Mouse (Mus musculus) skeletal muscle tissue, adult 2 months (tissue): ENCODE measurements around the gene Slc25a25.
A peak's percentile ranks its signal among the peaks of the same experiment; 100 is the strongest.
"Not testable (repeated sequence)": the region's sequence is repeated elsewhere in the genome, so short reads cannot be mapped to it uniquely, and the experiment has no call there.

Experiments
- DNase-seq: peaks from one replicate; pipeline ENCODE4 v3.0.0-alpha.2; 2012; ENCODE audit warnings: low read depth, low spot score

The Slc25a25 gene

GRCm38 (mm10) chr2:32450881-32451844 lies at the start of gene Slc25a25:
Gene Slc25a25 (minus strand): TSS chr2:32451445.
- peak; percentile 98 for DNase-seq

- DNase-seq = no peak
These were observed 49.2 kb upstream of the Slc25a25 start for GRCm38 (mm10) chr2:32500461-32500860.

GRCm38 (mm10) chr2:32499365-32499764 lies 48.1 kb upstream of the Slc25a25 start:
- no peak for DNase-seq

- DNase-seq = no peak
These were observed 44.9 kb upstream of the Slc25a25 start for GRCm38 (mm10) chr2:32496190-32496589.

GRCm38 (mm10) chr2:32495185-32495726 lies 44.0 kb upstream of the Slc25a25 start:
- DNase-seq = no peak

GRCm38 (mm10) chr2:32494522-32494921 lies 43.3 kb upstream of the Slc25a25 start:
- DNase-seq = no peak

GRCm38 (mm10) chr2:32493301-32493701 lies 42.1 kb upstream of the Slc25a25 start:
- no peak for DNase-seq

- DNase-seq = no peak
These were observed 41.4 kb upstream of the Slc25a25 start for GRCm38 (mm10) chr2:32492661-32493060.

GRCm38 (mm10) chr2:32490730-32491129 lies 39.5 kb upstream of the Slc25a25 start:
- DNase-seq = not testable (repeated sequence)

- peak; percentile 74 for DNase-seq
These were observed 37.4 kb upstream of the Slc25a25 start for GRCm38 (mm10) chr2:32488679-32489078.

- DNase-seq = peak; percentile 87
These were observed 35.9 kb upstream of the Slc25a25 start for GRCm38 (mm10) chr2:32487124-32487623.

GRCm38 (mm10) chr2:32486155-32486554 lies 34.9 kb upstream of the Slc25a25 start:
- DNase-seq = no peak

- DNase-seq = no peak
These were observed 34.5 kb upstream of the Slc25a25 start for GRCm38 (mm10) chr2:32485751-32486150.

- DNase-seq = no peak
These were observed 33.7 kb upstream of the Slc25a25 start for GRCm38 (mm10) chr2:32484933-32485332.

- DNase-seq = no peak
These were observed 32.1 kb upstream of the Slc25a25 start for GRCm38 (mm10) chr2:32483179-32483875.

GRCm38 (mm10) chr2:32482351-32482750 lies 31.1 kb upstream of the Slc25a25 start:
- no peak for DNase-seq

GRCm38 (mm10) chr2:32475361-32475760 lies 24.1 kb upstream of the Slc25a25 start:
- not testable (repeated sequence) for DNase-seq

- DNase-seq = no peak
These were observed 20.4 kb upstream of the Slc25a25 start for GRCm38 (mm10) chr2:32471681-32472061.

GRCm38 (mm10) chr2:32471001-32471680 lies 19.9 kb upstream of the Slc25a25 start:
- no peak for DNase-seq

- no peak for DNase-seq
These were observed 13.1 kb upstream of the Slc25a25 start for GRCm38 (mm10) chr2:32464212-32464891.

GRCm38 (mm10) chr2:32463773-32464172 lies 12.5 kb upstream of the Slc25a25 start:
- no peak for DNase-seq
